Mouse (Mus musculus): ENCODE measurements at regions not wholly inside any gene's neighbourhood (a gene's known extent, or its start where the extent isn't known, plus 50 kb on each side); places are given as distances from the start of the nearest gene placed in this dataset.

- in situ Hi-C loops (cut with MboI, MseI): loop anchor here in 1 of 2 experiments (5.0 kb wide), 1 partner anchor 51 kb away; no protein-coding TSS in a partner anchor
These were observed 190.7 kb downstream of the Parm1 start for GRCm38 (mm10) chr5:91708149-91708548.

DNA sequence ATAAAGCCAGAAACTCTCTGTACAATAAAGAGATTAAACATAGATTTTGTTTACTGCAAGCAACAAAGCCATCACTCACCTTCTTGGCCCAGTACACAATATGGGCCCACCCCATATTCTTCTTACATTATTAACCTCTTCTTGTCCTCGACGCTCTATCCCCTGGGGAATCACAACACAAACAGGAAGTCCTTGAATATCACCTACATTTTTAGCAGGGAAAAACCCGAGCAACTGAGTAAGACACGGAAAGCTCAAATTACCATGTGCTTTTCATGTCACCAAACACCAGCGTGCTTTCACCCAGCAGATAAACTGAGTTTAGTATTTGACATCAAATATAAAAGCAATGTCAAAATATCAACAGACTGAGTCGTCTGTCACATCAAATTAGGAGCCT, 179.7 kb downstream of the Parm1 start:
- in situ Hi-C loops (cut with MboI, MseI): no loop called here

DNA sequence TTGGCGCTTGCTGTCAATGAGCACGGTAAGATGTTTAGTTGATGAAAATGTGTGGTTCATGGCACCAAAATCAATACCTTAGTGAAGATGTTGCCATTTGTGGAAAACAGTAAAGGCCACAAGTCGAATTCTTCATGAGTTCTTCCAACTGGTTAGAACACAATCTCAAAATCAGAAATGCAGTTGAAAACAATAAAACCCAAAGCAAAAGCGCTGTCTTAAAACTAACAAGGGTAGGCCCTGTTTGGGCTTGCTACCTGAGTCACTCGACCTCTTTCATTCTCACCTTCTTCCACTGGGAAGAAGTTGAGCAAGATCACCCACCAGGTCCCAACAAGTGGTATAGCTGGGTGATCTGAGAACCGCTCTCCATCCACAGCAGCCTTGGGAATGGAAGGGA, 179.1 kb downstream of the Parm1 start:
- in situ Hi-C loops (cut with MboI, MseI): no loop called here

- in situ Hi-C loops (cut with MboI, MseI): no loop called here
These were observed 178.2 kb downstream of the Parm1 start for GRCm38 (mm10) chr5:91695632-91696031.

- in situ Hi-C loops (cut with MboI, MseI): no loop called here
These were observed 175.9 kb downstream of the Parm1 start for GRCm38 (mm10) chr5:91693277-91693676.

- in situ Hi-C loops (cut with MboI, MseI): no loop called here
These were observed 174.9 kb downstream of the Parm1 start for GRCm38 (mm10) chr5:91692292-91692691.

DNA sequence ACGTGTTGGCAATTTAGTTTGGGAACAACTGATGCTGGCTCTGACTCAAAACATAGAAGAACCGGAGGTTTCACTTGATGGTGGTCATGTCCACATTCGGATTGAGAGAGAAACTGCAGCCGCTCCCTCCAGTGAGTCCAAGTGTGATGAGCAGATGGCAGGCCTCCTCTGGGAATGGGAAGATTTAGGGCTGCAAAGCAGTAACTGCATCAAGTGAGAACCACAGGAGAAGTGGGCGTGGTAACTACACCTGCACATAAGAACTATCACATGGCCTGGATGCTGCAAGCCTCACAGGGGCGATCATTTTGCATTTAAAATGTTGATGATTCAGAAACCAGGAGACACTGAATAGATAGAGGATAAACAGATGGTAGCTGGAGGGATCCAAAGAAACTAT, 161.3 kb downstream of the Parm1 start:
- in situ Hi-C loops (cut with MboI, MseI): loop anchor here in 1 of 2 experiments (10.0 kb wide), 1 partner anchor 436 kb away; no protein-coding TSS in a partner anchor

All from T-helper 17 cell (primary cell).